Mouse (Mus musculus): Measurements from ENCODE around the gene Map3k7cl.

DNA sequence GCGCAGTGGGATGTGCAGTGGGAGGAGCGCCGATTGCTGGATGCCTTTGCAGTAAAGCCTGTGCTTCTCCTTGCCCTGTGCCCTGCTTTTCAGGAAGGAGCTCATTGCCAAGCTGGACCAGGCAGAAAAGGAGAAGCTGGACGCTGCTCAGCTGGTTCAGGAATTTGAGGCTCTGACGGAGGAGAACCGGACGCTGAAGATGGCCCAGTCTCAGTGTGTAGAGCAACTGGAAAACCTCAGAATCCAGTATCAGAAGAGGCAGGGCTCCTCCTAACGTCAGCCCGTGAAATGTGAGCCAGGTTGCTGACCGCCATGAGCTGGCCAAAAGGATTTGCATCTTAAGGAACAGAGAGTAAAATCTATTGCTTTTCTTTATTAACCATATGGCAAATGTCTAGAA, 41.0 kb downstream of the Map3k7cl start:
- no peak for TF ChIP-seq POLR2A (IDR thresholded peaks at IDR 0.05; ENCODE audit: control insufficient read depth, extremely low read depth, insufficient read depth, low read length, poor library complexity)
- TF ChIP-seq CTCF (IDR thresholded peaks at IDR 0.05; ENCODE audit: borderline replicate concordance, control insufficient read depth, extremely low read depth, insufficient read depth, low read length, poor library complexity): no peak
